9 mouse cellular contexts compared by ENCODE assay signal in genomic region chr19:17011261-17011995, GRCm38 (mm10). TPM values are rescaled to one million over a fixed set of nuclear protein-coding genes. Genes with fewer than 3 reads are reported as not detected.
DNase-seq lines count a peak whose midpoint lies in the region; ATAC-seq and TF ChIP-seq lines count a peak whose summit lies in the region.
"Had no signal": no experiment of that assay in that cellular context is flagged by ENCODE, and none has a peak within 500 bp of the region (broad histone marks: within the 10 kb centered on the region; RNA-seq: fewer than 3 reads in every experiment).

No protein-coding gene starts in this region.

- no peak for ATAC-seq in limb, embryonic 14.5 days (ENCODE audit: low FRiP score, low read depth)
- ATAC-seq in hindbrain, postnatal 0 days: peak; percentile 66; the same call in 1 of the 2 replicates
- ATAC-seq in liver, embryonic 13.5 days (ENCODE audit: low read depth): no peak

- no peak overlapping the region for H3K4me3 ChIP-seq in limb, embryonic 14.5 days (replicated peaks; ENCODE audit: low read length)
- no peak overlapping the region for H3K4me3 ChIP-seq in limb, embryonic 10.5 days
- no peak overlapping the region for H3K4me3 ChIP-seq in hindbrain, postnatal 0 days (ENCODE audit: low read length)
- no peak overlapping the region for H3K4me3 ChIP-seq in liver, embryonic 13.5 days (replicated peaks)
- H3K4me3 ChIP-seq: limb, embryonic 15.5 days had no signal

- H3K27ac ChIP-seq in limb, embryonic 14.5 days (replicated peaks; ENCODE audit: low read depth, low read length): no peak overlapping the region
- H3K27ac ChIP-seq in limb, embryonic 10.5 days: no peak overlapping the region
- H3K27ac ChIP-seq in hindbrain, postnatal 0 days: no peak overlapping the region
- no peak overlapping the region for H3K27ac ChIP-seq in liver, embryonic 13.5 days
- H3K27ac ChIP-seq: limb, embryonic 15.5 days had no signal

- H3K4me1 ChIP-seq in limb, embryonic 14.5 days (ENCODE audit: control insufficient read depth, insufficient read depth, low read length): peaks cover 5% of the 10 kb centered on the region; the same call in 1 of the 2 replicates
- H3K4me1 ChIP-seq in limb, embryonic 10.5 days: peaks cover 6% of the 10 kb centered on the region; the same call in 1 of the 2 replicates
- no peaks in the 10 kb centered on the region; the same call in 1 of the 2 replicates for H3K4me1 ChIP-seq in hindbrain, postnatal 0 days (ENCODE audit: insufficient read depth, low read length)
- peaks cover 43% of the 10 kb centered on the region for H3K4me1 ChIP-seq in liver, embryonic 13.5 days (replicated peaks)

- TF ChIP-seq POLR2A in limb, embryonic 14.5 days (IDR thresholded peaks at IDR 0.05; ENCODE audit: borderline replicate concordance, extremely low read depth, insufficient read depth, insufficient read length): no peak

- H3K4me2 ChIP-seq in limb, embryonic 14.5 days (replicated peaks; ENCODE audit: low read depth, low read length, severe bottlenecking): no peak overlapping the region
- H3K4me2 ChIP-seq in hindbrain, postnatal 0 days (ENCODE audit: low read depth, low read length): no peak overlapping the region
- no peak overlapping the region for H3K4me2 ChIP-seq in liver, embryonic 13.5 days
- H3K4me2 ChIP-seq: limb, embryonic 15.5 days had no signal

- peak; percentile 27 for DNase-seq in limb, embryonic 14.5 days (ENCODE audit: low spot score)
- no peak for DNase-seq in limb, embryonic 10.5 days (ENCODE audit: low spot score)
- DNase-seq in R1 (ENCODE audit: low read depth, low spot score): peak; percentile 33
- DNase-seq in embryo, embryonic 10.5 days (ENCODE audit: low spot score): peak; percentile 12
- peak; percentile 56 for DNase-seq in hindbrain, postnatal 0 days (ENCODE audit: low spot score)
- DNase-seq in liver, embryonic 13.5 days: peak; percentile 22
- peak; percentile 31 for DNase-seq in telencephalon, adult 2 months (ENCODE audit: low read depth, low spot score)
- DNase-seq in testis, postnatal 14 days (ENCODE audit: low spot score): no peak

- 39% methylated on average over 6 of the region's 6 CpGs for WGBS in limb, embryonic 14.5 days
- 42% methylated on average over 6 of the region's 6 CpGs for WGBS in limb, embryonic 10.5 days
- 58% methylated on average over 6 of the region's 6 CpGs for WGBS in hindbrain, postnatal 0 days
- WGBS in liver, embryonic 13.5 days (ENCODE audit: insufficient replicate concordance): 32% methylated on average over 6 of the region's 6 CpGs

- H3K36me3 ChIP-seq in limb, embryonic 14.5 days (ENCODE audit: control insufficient read depth, insufficient read depth, low read length): no peaks in the 10 kb centered on the region
- H3K36me3 ChIP-seq in limb, embryonic 10.5 days: no peaks in the 10 kb centered on the region
- no peaks in the 10 kb centered on the region for H3K36me3 ChIP-seq in hindbrain, postnatal 0 days (ENCODE audit: insufficient read depth, low read length)
- H3K36me3 ChIP-seq in liver, embryonic 13.5 days: no peaks in the 10 kb centered on the region
- H3K36me3 ChIP-seq: limb, embryonic 15.5 days had no signal

- no peak overlapping the region for H3K9ac ChIP-seq in limb, embryonic 14.5 days (ENCODE audit: low read depth, low read length, severe bottlenecking)
- H3K9ac ChIP-seq in hindbrain, postnatal 0 days (replicated peaks; ENCODE audit: low read length): no peak overlapping the region
- no peak overlapping the region for H3K9ac ChIP-seq in liver, embryonic 13.5 days
- H3K9ac ChIP-seq: limb, embryonic 15.5 days had no signal

- no peaks in the 10 kb centered on the region for H3K9me3 ChIP-seq in limb, embryonic 14.5 days (ENCODE audit: control insufficient read depth, low read length)
- H3K9me3 ChIP-seq in limb, embryonic 10.5 days (replicated peaks): no peaks in the 10 kb centered on the region
- H3K9me3 ChIP-seq in hindbrain, postnatal 0 days (ENCODE audit: low read length): no peaks in the 10 kb centered on the region
- no peaks in the 10 kb centered on the region for H3K9me3 ChIP-seq in liver, embryonic 13.5 days (replicated peaks)
- H3K9me3 ChIP-seq: limb, embryonic 15.5 days had no signal

- TF ChIP-seq CTCF in hindbrain, postnatal 0 days (IDR thresholded peaks at IDR 0.05; ENCODE audit: low read depth): no peak

- no peaks in the 10 kb centered on the region for H3K27me3 ChIP-seq in limb, embryonic 14.5 days (ENCODE audit: control insufficient read depth, insufficient read depth, low read length)
- H3K27me3 ChIP-seq in limb, embryonic 10.5 days (ENCODE audit: low read depth, poor library complexity, severe bottlenecking): no peaks in the 10 kb centered on the region
- no peaks in the 10 kb centered on the region for H3K27me3 ChIP-seq in hindbrain, postnatal 0 days (ENCODE audit: insufficient read depth, low read length)
- no peaks in the 10 kb centered on the region for H3K27me3 ChIP-seq in liver, embryonic 13.5 days
- H3K27me3 ChIP-seq: limb, embryonic 15.5 days had no signal

RNA-seq across cellular contexts. Expression of gene Prune2, which starts 55.5 kb away (rescaled TPM):
- 1.7 and 2.1 TPM in 2 replicates for polyA plus RNA-seq in limb, embryonic 14.5 days (2012; rRNA removed)
- polyA plus RNA-seq in limb, embryonic 14.5 days (2014; fragmentation: Nextera tagmentation; extraction: Ambion mirVana): 1.9 and 2.3 TPM in 2 replicates
- 0.21 and 0.28 TPM in 2 replicates for polyA plus RNA-seq in limb, embryonic 10.5 days (2016; fragmentation: Nextera tagmentation; extraction: Ambion mirVana)
- total RNA-seq in hindbrain, postnatal 0 days (2014; rRNA removed): 15.1 and 17.4 TPM in 2 replicates
- polyA plus RNA-seq in hindbrain, postnatal 0 days (2015; fragmentation: Nextera tagmentation; extraction: Ambion mirVana): 12.4 and 14.1 TPM in 2 replicates
- polyA plus RNA-seq in liver, embryonic 13.5 days (2015; fragmentation: Nextera tagmentation; extraction: Ambion mirVana): 0.55 and 0.64 TPM in 2 replicates

Comparison
In these comparisons a context has a peak if more than half of its experiments do, and no peak if none do; other contexts are left out.
1. DNase-seq: peak in limb, embryonic 14.5 days (single experiment), R1 (single experiment), embryo, embryonic 10.5 days (single experiment), hindbrain, postnatal 0 days (single experiment), liver, embryonic 13.5 days (single experiment) and telencephalon, adult 2 months (single experiment); none in limb, embryonic 10.5 days (single experiment) and testis, postnatal 14 days (single experiment).